Mouse (Mus musculus) limb, embryonic 12.5 days (tissue): Measurements from ENCODE around the gene Ckap4. TPM values are rescaled to one million over a fixed set of nuclear protein-coding genes. Genes with fewer than 3 reads are reported as not detected.

Source experiments
- ATAC-seq: fragments of 200-750 bp; cut with Nextera tagmentation; 2 replicates; pipeline ENCODE4 v1.8.0; 2017; ENCODE audit warnings: low read depth, moderate TSS enrichment; ENCODE audit not compliant: insufficient number of reproducible peaks, insufficient read depth, low FRiP score, low TSS enrichment
- H3K27ac ChIP-seq: fragments of 300-500 bp; sonication (generic); 2 replicates; pipeline ENCODE4 v1.5.1; 2016; ENCODE audit warnings: mild to moderate bottlenecking, moderate library complexity
- H3K27me3 ChIP-seq: fragments of 300-500 bp; sonication (generic); 2 replicates; pipeline ENCODE4 v1.6.1; 2016; ENCODE audit warnings: mild to moderate bottlenecking, moderate library complexity
- H3K36me3 ChIP-seq: fragments of 300-500 bp; sonication (generic); 2 replicates; pipeline ENCODE4 v1.6.1; 2016; ENCODE audit warnings: mild to moderate bottlenecking, moderate library complexity
- H3K4me1 ChIP-seq: fragments of 300-500 bp; sonication (generic); replicated peaks from 2 replicates; pipeline ENCODE4 v1.6.1; 2016
- H3K4me2 ChIP-seq: fragments of 300-500 bp; sonication (generic); 2 replicates; pipeline ENCODE4 v1.6.1; 2016; ENCODE audit warnings: mild to moderate bottlenecking, moderate library complexity
- H3K4me3 ChIP-seq: fragments of 300-500 bp; sonication (generic); replicated peaks from 2 replicates; pipeline ENCODE4 v1.5.1; 2016; ENCODE audit warnings: mild to moderate bottlenecking
- H3K9ac ChIP-seq: fragments of 300-500 bp; sonication (generic); replicated peaks from 2 replicates; pipeline ENCODE4 v1.6.1; 2016; ENCODE audit warnings: mild to moderate bottlenecking, moderate library complexity
- H3K9me3 ChIP-seq: fragments of 300-500 bp; sonication (generic); 2 replicates; pipeline ENCODE4 v1.6.1; 2016; ENCODE audit warnings: mild to moderate bottlenecking, moderate library complexity
- WGBS: fragments of 180-500 bp; shearing (Covaris S2); methylation state at CpG from one replicate; pipeline ENCODE4 v1.1.7; 2016; 5-methylcytosine and 5-hydroxymethylcytosine counted together
- polyA plus RNA-seq: library from polyadenylated mRNA; unstranded; fragments of >200 nt; fragmentation: Nextera tagmentation; extraction: Ambion mirVana; gene quantifications from 2 replicates; pipeline ENCODE4 v1.2.1, GENCODE M21; 2016

Gene Ckap4
- polyA plus RNA-seq, 1 experiment from 2014 or later = 102 TPM

DNA sequence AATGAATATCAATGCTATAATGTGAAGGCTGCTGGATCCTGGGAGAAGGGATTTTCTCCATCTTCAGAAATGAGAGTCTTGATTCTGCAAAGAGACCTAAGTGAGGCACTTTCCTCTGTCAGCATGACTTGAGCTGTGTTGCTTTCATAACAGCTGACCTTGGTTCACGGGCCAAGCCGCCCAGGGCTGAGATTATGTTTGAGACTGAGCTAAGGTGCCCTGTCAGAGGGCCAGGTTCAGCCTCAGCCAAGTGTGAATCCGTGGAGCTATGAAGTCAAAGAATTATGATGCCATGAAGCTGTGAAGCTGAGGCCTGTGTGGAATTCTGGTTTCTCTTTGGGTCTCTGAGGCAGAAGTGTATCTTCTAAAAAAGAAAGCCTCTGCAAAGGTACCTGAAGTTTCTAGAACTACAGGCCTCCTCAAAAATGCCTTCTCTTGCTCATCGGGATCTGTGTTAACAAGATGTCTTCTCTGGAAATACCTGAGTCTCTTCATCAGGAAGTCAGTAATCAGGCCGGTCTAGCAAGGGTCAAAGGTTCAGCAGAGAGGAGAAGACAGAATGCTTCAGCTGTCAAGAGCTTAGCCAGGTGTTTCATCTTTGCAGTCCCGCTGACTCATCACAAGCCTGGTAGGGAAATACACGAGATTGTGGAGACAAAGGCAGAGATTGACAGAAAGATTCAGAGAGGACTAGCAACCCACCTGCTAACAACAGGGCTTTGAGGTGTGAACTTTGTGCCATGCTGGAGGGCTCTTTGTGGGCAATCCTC lies 11.2 kb upstream of the Ckap4 start:
- Histone ChIP-seq H3K27me3 (no peaks in the 10 kb centered on the region), H3K9me3 (no peaks in the 10 kb centered on the region), H3K4me2 (no peak overlapping the region), H3K27ac (no peak overlapping the region), H3K4me1 (peaks cover 6% of the 10 kb centered on the region; the same call in 1 of the 2 replicates), H3K4me3 (no peak overlapping the region), H3K36me3 (no peaks in the 10 kb centered on the region), H3K9ac (no peak overlapping the region)
- WGBS = 56% methylated on average over 7 of the region's 7 CpGs
- no peak for ATAC-seq

DNA sequence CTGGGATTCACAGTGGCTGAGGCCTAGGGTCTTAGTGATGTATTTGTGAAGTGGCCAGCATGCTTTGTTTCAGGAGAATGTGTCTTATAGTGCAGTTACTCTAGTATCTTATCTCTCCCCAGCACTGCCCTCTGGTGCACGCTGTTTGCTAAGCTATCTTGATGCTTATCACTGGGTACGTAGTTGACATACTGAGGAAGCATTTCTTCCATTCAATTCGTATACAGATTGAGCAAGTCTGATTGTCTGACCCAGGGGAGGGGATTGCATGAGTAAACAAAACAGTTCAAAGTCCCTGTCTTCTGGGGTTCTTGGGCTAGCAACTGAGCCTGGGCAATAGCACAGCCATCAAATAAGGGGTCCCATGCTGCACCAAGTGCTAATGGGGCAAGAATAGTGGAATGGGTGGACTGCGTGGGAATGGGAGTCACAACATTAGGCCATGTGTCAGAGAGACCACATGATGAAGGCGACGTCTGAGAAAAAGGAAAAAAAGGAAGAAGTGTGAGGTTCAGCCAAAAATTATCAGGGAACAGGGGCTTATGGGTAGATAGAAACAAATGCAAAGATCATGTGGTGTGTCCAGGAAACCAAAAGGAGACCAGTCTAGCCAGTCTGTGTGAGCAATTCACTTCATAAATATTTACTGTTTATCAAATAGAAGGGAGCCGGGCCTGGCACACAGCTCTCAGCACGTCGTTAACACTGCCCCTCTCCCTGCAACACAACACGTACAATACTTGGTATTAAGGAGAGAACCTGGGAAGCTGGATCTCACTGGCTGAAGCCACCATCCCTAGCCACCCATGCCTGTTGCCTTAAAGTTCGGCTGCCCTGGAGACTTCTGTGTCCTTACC lies 9.2 kb upstream of the Ckap4 start:
- Histone ChIP-seq H3K27me3 (no peaks in the 10 kb centered on the region), H3K4me1 (peaks cover 6% of the 10 kb centered on the region; the same call in 1 of the 2 replicates), H3K9ac (no peak overlapping the region), H3K4me3 (no peak overlapping the region), H3K36me3 (no peaks in the 10 kb centered on the region), H3K9me3 (no peaks in the 10 kb centered on the region), H3K4me2 (no peak overlapping the region), H3K27ac (no peak overlapping the region)
- WGBS = 67% methylated on average over 11 of the region's 11 CpGs
- no peak for ATAC-seq

DNA sequence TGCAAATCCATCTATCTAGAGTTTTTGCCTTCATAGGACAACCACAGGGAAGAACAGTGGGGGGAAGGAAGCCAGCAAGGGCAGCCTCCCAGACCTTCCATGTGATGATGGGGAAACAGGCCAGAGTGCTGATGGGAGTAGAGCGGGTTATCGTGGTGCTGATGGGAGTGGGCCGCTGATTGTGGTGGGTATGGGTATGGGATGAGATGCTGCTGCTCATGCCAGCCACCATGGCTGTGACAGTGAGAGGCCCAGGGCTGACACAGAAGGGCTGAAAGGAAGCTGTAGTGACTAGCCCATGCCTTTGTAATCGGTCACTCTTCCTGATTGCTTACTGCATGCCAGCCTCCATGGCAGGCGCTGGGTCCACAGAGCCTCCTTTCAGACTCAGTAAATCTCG lies 5.8 kb upstream of the Ckap4 start:
- H3K36me3 ChIP-seq = no peaks in the 10 kb centered on the region
- no peak for ATAC-seq

DNA sequence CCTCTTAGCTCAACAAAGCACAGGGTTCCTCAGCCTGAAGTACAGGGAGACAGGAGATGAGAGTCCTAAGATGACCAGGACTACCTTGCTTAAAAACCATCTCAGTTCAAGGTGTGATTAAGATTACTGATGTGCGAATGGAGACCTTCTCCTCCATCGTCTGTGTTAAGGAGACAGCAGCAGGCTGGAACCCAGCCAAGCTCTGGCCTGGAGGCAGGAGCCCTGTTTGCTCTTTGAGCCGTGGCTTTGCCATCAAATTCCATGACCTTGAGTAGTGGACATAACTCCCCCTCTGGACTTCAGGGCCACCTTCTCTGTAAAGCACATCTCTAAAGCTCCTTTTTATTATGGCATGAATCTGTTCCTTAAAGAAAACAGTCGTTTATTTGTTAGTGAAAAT lies 2.0 kb upstream of the Ckap4 start:
- ATAC-seq = no peak
- Histone ChIP-seq H3K4me3 (no peak overlapping the region), H3K4me1 (peaks cover 23% of the 10 kb centered on the region), H3K27me3 (no peaks in the 10 kb centered on the region), H3K9ac (no peak overlapping the region), H3K36me3 (peaks cover 7% of the 10 kb centered on the region), H3K27ac (no peak overlapping the region), H3K9me3 (no peaks in the 10 kb centered on the region), H3K4me2 (no peak overlapping the region)
- WGBS = 64% methylated on average over 4 of the region's 4 CpGs

More for the DNA sequence above, 5.8 kb upstream of the Ckap4 start:
- Histone ChIP-seq H3K27me3 (no peaks in the 10 kb centered on the region), H3K9me3 (no peaks in the 10 kb centered on the region), H3K27ac (no peak overlapping the region), H3K4me1 (peaks cover 6% of the 10 kb centered on the region; the same call in 1 of the 2 replicates), H3K9ac (no peak overlapping the region), H3K4me3 (no peak overlapping the region), H3K4me2 (no peak overlapping the region)
- WGBS = 86% methylated on average over 6 of the region's 6 CpGs

DNA sequence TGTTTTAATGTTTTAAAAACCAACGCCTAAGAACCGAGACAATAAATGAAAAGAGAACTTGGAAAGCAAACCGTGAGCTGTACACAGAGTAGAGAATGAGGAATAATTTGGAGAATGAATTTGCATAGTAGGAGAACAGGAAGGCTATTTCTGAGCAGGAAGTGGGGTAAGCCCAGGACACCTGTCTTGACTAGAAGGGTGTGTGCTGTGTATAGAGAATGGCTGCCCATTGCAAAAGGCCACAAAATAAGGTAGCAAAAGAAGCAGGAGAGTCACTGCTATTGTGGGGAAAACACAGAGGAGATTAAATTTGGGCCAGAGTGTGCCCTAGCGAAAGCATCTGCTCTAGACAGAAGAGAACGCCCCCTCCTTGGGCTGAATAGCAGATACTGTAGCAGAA lies 1.6 kb upstream of the Ckap4 start:
- no peak for ATAC-seq
- no peaks in the 10 kb centered on the region for H3K27me3 ChIP-seq
- H3K4me3 ChIP-seq = no peak overlapping the region
- peaks cover 27% of the 10 kb centered on the region for H3K4me1 ChIP-seq
- 80% methylated on average over 5 of the region's 5 CpGs for WGBS
- H3K27ac ChIP-seq = no peak overlapping the region
- no peak overlapping the region for H3K4me2 ChIP-seq
- peaks cover 11% of the 10 kb centered on the region for H3K36me3 ChIP-seq
- no peaks in the 10 kb centered on the region for H3K9me3 ChIP-seq
- no peak overlapping the region for H3K9ac ChIP-seq

DNA sequence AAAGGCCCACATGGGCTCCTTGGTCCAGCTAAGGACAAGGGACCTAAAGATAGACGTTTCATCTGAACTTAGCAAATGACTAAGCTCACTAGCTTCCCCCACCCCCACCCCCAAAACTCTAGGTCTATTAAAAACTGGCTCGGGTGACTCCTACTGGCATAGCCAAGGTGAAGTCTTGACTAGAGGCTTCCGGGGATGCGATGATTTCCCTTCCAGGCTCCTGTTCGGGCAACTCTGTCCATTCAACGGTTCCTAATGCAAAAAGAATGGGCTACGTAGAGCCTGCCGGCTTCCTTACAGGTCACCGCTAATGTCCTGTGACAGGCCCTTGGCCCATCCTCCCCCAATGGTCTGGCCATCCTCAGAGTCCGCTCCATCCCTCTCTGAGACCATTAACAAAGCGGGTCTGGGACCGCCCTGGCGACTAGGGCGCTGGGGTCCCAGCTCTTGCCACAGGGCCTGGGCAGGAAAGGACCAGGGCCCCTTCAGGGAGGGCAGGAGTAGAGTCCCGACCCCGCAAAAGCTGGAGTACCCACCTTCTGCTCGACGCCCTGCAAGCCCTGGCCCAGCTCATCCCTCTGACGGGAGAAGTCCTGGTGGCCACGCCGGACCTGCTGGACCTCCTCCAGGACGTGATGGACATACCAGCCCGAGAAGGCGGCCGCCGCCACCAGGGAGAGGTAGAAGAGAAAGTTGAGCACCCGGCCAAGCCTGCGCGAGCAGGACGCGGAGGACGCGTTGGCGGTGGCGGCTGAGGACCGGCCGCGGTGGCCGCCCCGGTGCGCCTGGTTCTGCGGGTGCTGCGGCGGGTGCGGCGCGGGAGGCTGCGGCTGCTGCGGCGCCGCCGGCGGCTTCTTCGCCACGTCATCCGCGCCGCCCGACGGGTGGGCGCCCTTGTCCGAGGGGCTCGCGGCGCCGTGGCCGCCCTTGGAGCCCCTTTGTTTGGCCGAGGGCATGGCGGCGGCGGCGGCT lies 665 bp downstream of the Ckap4 start:
- no peaks in the 10 kb centered on the region for H3K27me3 ChIP-seq
- 2% methylated on average over 70 of the region's 72 CpGs for WGBS
- H3K36me3 ChIP-seq = peaks cover 31% of the 10 kb centered on the region
- H3K27ac ChIP-seq = peak overlapping the region; percentile 90
- peak overlapping the region; percentile 98 for H3K9ac ChIP-seq
- ATAC-seq = peak; percentile 32; the same call in 1 of the 2 replicates
- peak overlapping the region; percentile 77 for H3K4me2 ChIP-seq
- H3K9me3 ChIP-seq = no peaks in the 10 kb centered on the region
- peak overlapping the region; percentile 96 for H3K4me3 ChIP-seq
- H3K4me1 ChIP-seq = peaks cover 40% of the 10 kb centered on the region

DNA sequence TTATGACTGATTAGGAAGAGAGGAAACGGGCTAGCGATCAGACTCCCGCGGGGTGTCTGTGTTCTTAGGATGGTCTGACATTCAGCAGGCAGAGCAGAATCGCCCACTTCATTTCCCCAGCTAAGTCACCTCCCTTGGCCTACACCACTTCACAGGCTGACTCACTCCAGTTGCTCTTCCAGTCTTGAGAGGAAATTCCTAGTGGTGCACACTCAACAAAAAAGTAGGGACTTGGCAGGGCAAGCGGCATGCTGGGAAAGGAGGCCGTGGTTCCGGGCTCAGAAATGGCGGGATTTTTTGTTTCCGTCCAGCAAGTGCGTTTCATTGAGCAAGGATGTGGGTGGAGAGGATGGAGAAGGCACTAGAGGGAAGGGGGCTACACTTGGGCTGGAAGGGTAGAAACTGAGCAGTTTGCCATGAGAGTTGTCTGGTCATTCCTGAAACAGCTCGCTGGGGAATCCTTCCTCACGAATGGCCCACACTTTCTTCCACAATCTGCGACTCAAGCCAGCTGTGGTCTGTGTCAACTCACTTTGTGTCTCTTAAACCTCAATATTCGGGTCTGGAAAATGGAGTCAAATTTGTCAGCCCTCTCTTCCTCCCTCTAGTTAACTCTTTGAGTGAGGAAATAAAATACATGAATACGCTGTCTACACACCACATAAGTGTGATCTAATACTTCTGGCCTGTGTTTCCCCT lies 1.5 kb downstream of the Ckap4 start:
- Histone ChIP-seq H3K27ac (peak overlapping the region; percentile 90), H3K9ac (peak overlapping the region; percentile 98), H3K27me3 (no peaks in the 10 kb centered on the region), H3K4me3 (peak overlapping the region; percentile 96), H3K4me2 (peak overlapping the region; percentile 77), H3K9me3 (no peaks in the 10 kb centered on the region), H3K4me1 (peaks cover 40% of the 10 kb centered on the region), H3K36me3 (peaks cover 39% of the 10 kb centered on the region)
- ATAC-seq = no peak
- WGBS = 79% methylated on average over 16 of the region's 16 CpGs

DNA sequence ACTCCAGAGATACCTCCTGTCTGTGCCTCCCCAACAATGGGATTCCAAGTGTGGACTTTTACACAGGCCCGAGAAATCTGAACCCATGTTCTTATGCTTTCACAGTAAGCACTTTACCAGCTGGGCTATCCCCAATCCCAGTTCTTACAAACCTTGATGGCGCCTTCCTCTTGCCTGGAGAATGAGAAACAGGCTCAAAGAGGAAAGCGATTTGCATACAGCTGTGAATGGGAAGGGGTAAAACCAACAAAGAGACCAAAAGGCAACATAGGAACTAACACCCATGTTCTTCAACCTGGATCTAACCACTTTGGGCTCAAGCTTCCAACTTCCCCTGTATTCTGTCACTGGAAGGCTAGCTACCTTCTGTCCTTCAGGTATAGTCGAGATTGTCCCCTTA lies 2.3 kb downstream of the Ckap4 start:
- no peak for ATAC-seq
- peak overlapping the region; percentile 96 for H3K4me3 ChIP-seq
- 79% methylated on average over 4 of the region's 4 CpGs for WGBS
- H3K9me3 ChIP-seq = no peaks in the 10 kb centered on the region
- H3K27me3 ChIP-seq = no peaks in the 10 kb centered on the region
- peaks cover 47% of the 10 kb centered on the region for H3K36me3 ChIP-seq
- H3K27ac ChIP-seq = no peak overlapping the region
- H3K4me1 ChIP-seq = peaks cover 40% of the 10 kb centered on the region
- H3K4me2 ChIP-seq = peak overlapping the region; percentile 77
- peak overlapping the region; percentile 98; the same call in 1 of the 2 replicates for H3K9ac ChIP-seq

DNA sequence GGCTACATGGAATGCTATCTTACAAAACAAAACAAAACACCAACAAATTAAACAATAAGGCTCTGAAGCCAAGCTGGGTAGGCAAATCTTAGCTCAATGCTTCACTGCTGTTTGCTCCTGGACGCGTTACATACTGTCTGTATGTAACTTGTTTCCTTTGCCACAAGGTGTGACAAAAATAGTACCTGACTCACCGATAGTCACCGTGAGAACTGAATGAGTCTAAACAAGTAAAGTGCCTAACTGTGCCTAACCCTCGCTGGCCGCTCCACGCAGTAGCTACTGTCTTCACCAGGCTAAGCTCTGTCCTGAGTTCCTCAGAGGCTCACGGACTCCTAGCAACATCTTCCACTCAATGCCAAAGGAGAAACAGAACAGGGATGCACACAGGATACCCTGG lies 3.5 kb downstream of the Ckap4 start:
- H3K36me3 ChIP-seq = peaks cover 57% of the 10 kb centered on the region
- H3K9ac ChIP-seq = no peak overlapping the region

DNA sequence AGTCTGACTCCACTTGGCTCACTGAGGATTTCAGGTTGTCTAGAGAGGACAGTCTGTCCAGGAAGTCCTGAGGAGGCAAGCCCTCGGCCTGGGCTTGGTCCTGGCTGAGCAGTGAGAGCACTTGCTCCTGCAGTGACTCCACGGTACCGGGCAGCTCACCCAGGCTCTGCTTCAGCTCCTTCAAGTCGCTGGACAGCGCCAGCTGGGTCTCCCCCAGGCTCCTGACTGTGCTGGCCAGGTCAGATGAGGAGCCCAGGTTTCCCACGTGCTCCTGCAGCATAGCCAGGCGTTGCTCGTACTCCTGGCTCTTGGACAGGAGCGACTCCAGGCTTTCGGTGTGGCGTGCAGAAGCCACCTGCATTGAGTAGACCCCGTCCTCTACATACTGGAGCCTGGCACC lies 6.2 kb downstream of the Ckap4 start:
- no peaks in the 10 kb centered on the region for H3K9me3 ChIP-seq
- 80% methylated on average over 12 of the region's 12 CpGs for WGBS
- no peak overlapping the region for H3K9ac ChIP-seq
- peaks cover 73% of the 10 kb centered on the region for H3K36me3 ChIP-seq
- no peak overlapping the region for H3K27ac ChIP-seq
- no peak overlapping the region for H3K4me2 ChIP-seq
- H3K4me1 ChIP-seq = peaks cover 35% of the 10 kb centered on the region
- no peak for ATAC-seq
- no peak overlapping the region for H3K4me3 ChIP-seq
- no peaks in the 10 kb centered on the region for H3K27me3 ChIP-seq

More for the DNA sequence above, 3.5 kb downstream of the Ckap4 start:
- H3K9me3 ChIP-seq = no peaks in the 10 kb centered on the region
- no peak overlapping the region for H3K27ac ChIP-seq
- peaks cover 40% of the 10 kb centered on the region for H3K4me1 ChIP-seq
- ATAC-seq = no peak
- 93% methylated on average over 8 of the region's 8 CpGs for WGBS
- H3K27me3 ChIP-seq = no peaks in the 10 kb centered on the region
- H3K4me2 ChIP-seq = peak overlapping the region; percentile 77
- no peak overlapping the region for H3K4me3 ChIP-seq
